In genomic region chr7:27480927-27481626, GRCm38 (mm10) we compare ENCODE assay signal across 8 mouse cellular contexts. TPM values are rescaled to one million over a fixed set of nuclear protein-coding genes. Genes with fewer than 3 reads are reported as not detected.
A peak's percentile ranks its signal among the peaks of the same experiment; 100 is the strongest.
DNase-seq lines count a peak whose midpoint lies in the region; ATAC-seq and TF ChIP-seq lines count a peak whose summit lies in the region.

No protein-coding gene starts in this region.

- peaks cover 11% of the 10 kb centered on the region for H3K4me1 ChIP-seq in embryonic facial prominence, embryonic 12.5 days
- H3K4me1 ChIP-seq in intestine, postnatal 0 days (replicated peaks; ENCODE audit: control insufficient read depth, insufficient read depth, low read length) = 0 out of 2 replicates have a peak, but pooled peaks cover 6% of the 10 kb centered on the region
- peaks cover 14% of the 10 kb centered on the region for H3K4me1 ChIP-seq in neural tube, embryonic 13.5 days (replicated peaks)

- no peak for ATAC-seq in embryonic facial prominence, embryonic 12.5 days (ENCODE audit: insufficient number of reproducible peaks, insufficient read depth, low FRiP score, low TSS enrichment)
- peak; percentile 21; the same call in 1 of the 2 replicates for ATAC-seq in intestine, postnatal 0 days
- ATAC-seq in neural tube, embryonic 13.5 days (ENCODE audit: low read depth) = peak; percentile 13; the same call in 1 of the 2 replicates

- WGBS in embryonic facial prominence, embryonic 12.5 days = 10% methylated on average over 11 of the region's 11 CpGs
- WGBS in intestine, postnatal 0 days = 3% methylated on average over 10 of the region's 11 CpGs
- 14% methylated on average over 11 of the region's 11 CpGs for WGBS in neural tube, embryonic 13.5 days

- H3K4me2 ChIP-seq in embryonic facial prominence, embryonic 12.5 days (replicated peaks) = peak overlapping the region; percentile 56
- peak overlapping the region; percentile 66 for H3K4me2 ChIP-seq in intestine, postnatal 0 days (replicated peaks; ENCODE audit: low read depth)
- peak overlapping the region; percentile 61 for H3K4me2 ChIP-seq in neural tube, embryonic 13.5 days

- intact Hi-C loops in left cerebral cortex, postnatal 10 days (cut with DNase I) = no loop called here

- no peaks in the 10 kb centered on the region for H3K27me3 ChIP-seq in embryonic facial prominence, embryonic 12.5 days
- H3K27me3 ChIP-seq in intestine, postnatal 0 days (replicated peaks; ENCODE audit: control insufficient read depth, insufficient read depth, low read length) = no peaks in the 10 kb centered on the region
- 0 out of 2 replicates have a peak, but pooled peaks cover 4% of the 10 kb centered on the region for H3K27me3 ChIP-seq in neural tube, embryonic 13.5 days

- H3K4me3 ChIP-seq in layer of hippocampus, adult 2 months = peak overlapping the region; percentile 56
- H3K4me3 ChIP-seq in embryonic facial prominence, embryonic 12.5 days = peak overlapping the region; percentile 35
- H3K4me3 ChIP-seq in intestine, postnatal 0 days (ENCODE audit: low read depth, low read length) = peak overlapping the region; percentile 39
- H3K4me3 ChIP-seq in neural tube, embryonic 13.5 days = peak overlapping the region; percentile 30

- H3K9me3 ChIP-seq in embryonic facial prominence, embryonic 12.5 days = no peaks in the 10 kb centered on the region
- no peaks in the 10 kb centered on the region for H3K9me3 ChIP-seq in intestine, postnatal 0 days (ENCODE audit: control insufficient read depth)
- no peaks in the 10 kb centered on the region for H3K9me3 ChIP-seq in neural tube, embryonic 13.5 days

- DNase-seq in layer of hippocampus, adult 2 months (ENCODE audit: low spot score in 2 of 2) = no peak
- no peak for DNase-seq in layer of hippocampus, postnatal 36 days
- no peak for DNase-seq in left cerebral cortex, postnatal 10 days (ENCODE audit: extremely low spot score in 1 of 2, low spot score in 2 of 2)
- DNase-seq in cerebellum, postnatal 4 days (ENCODE audit: low spot score in 2 of 2) = no peak
- no peak for DNase-seq in frontal cortex, postnatal 10 days (ENCODE audit: low spot score in 2 of 2)

- TF ChIP-seq CTCF in layer of hippocampus, adult 2 months (conservative IDR thresholded peaks at IDR 0.05) = no peak
- no peak for TF ChIP-seq CTCF in intestine, postnatal 0 days (IDR thresholded peaks at IDR 0.05; ENCODE audit: low read depth)

- peak overlapping the region; percentile 40 for H3K9ac ChIP-seq in embryonic facial prominence, embryonic 12.5 days
- H3K9ac ChIP-seq in intestine, postnatal 0 days (ENCODE audit: low read depth, low read length) = peak overlapping the region; percentile 45
- peak overlapping the region; percentile 63 for H3K9ac ChIP-seq in neural tube, embryonic 13.5 days

- peak overlapping the region; percentile 78 for H3K27ac ChIP-seq in layer of hippocampus, adult 2 months
- H3K27ac ChIP-seq in embryonic facial prominence, embryonic 12.5 days = peak overlapping the region; percentile 85
- H3K27ac ChIP-seq in intestine, postnatal 0 days (ENCODE audit: low read depth, low read length) = peak overlapping the region; percentile 83
- H3K27ac ChIP-seq in neural tube, embryonic 13.5 days (replicated peaks) = peak overlapping the region; percentile 43

- peaks cover 19% of the 10 kb centered on the region for H3K36me3 ChIP-seq in embryonic facial prominence, embryonic 12.5 days
- peaks cover 22% of the 10 kb centered on the region for H3K36me3 ChIP-seq in intestine, postnatal 0 days (ENCODE audit: control insufficient read depth, insufficient read depth)
- peaks cover 9% of the 10 kb centered on the region for H3K36me3 ChIP-seq in neural tube, embryonic 13.5 days

RNA-seq across cellular contexts. Expression of gene Sertad1, which starts 5.6 kb away (rescaled TPM):
- total RNA-seq in layer of hippocampus, adult 2 months (2021) = 10 to 100 TPM in 1 of 2 experiments, 1 to 10 TPM in 1; 6.3 to 10.8 TPM
- 1 to 10 TPM; 6.4 to 7.0 TPM for total RNA-seq in layer of hippocampus, postnatal 36 days (2021)
- 31.1 and 32.0 TPM in 2 replicates for polyA plus RNA-seq in embryonic facial prominence, embryonic 12.5 days (2016; fragmentation: Nextera tagmentation; extraction: Ambion mirVana)
- 42.7 and 43.1 TPM in 2 replicates for polyA plus RNA-seq in intestine, postnatal 0 days (2015; fragmentation: Nextera tagmentation; extraction: Ambion mirVana)
- polyA plus RNA-seq in neural tube, embryonic 13.5 days (2015; fragmentation: Nextera tagmentation; extraction: Ambion mirVana) = 12.3 and 14.1 TPM in 2 replicates
- total RNA-seq in left cerebral cortex, postnatal 10 days (2021) = 1 to 10 TPM; 6.0 to 7.0 TPM

RNA-seq across cellular contexts. Expression of gene Sertad3, which starts 7.5 kb away (rescaled TPM):
- 1 to 10 TPM; 3.3 to 3.8 TPM for total RNA-seq in layer of hippocampus, adult 2 months (2021)
- total RNA-seq in layer of hippocampus, postnatal 36 days (2021) = 1 to 10 TPM; 2.7 to 4.0 TPM
- polyA plus RNA-seq in embryonic facial prominence, embryonic 12.5 days (2016; fragmentation: Nextera tagmentation; extraction: Ambion mirVana) = 29.9 and 33.1 TPM in 2 replicates
- 22.8 and 24.0 TPM in 2 replicates for polyA plus RNA-seq in intestine, postnatal 0 days (2015; fragmentation: Nextera tagmentation; extraction: Ambion mirVana)
- polyA plus RNA-seq in neural tube, embryonic 13.5 days (2015; fragmentation: Nextera tagmentation; extraction: Ambion mirVana) = 16.7 and 16.8 TPM in 2 replicates
- total RNA-seq in left cerebral cortex, postnatal 10 days (2021) = 1 to 10 TPM; 2.5 to 3.2 TPM

RNA-seq across cellular contexts. Expression of gene Prx, which starts 18.0 kb away (rescaled TPM):
- total RNA-seq in layer of hippocampus, adult 2 months (2021) = under 1 TPM; 0.38 to 0.39 TPM
- total RNA-seq in layer of hippocampus, postnatal 36 days (2021) = under 1 TPM; 0.15 to 0.40 TPM
- polyA plus RNA-seq in embryonic facial prominence, embryonic 12.5 days (2016; fragmentation: Nextera tagmentation; extraction: Ambion mirVana) = 5.6 and 6.2 TPM in 2 replicates
- 1.3 and 1.4 TPM in 2 replicates for polyA plus RNA-seq in intestine, postnatal 0 days (2015; fragmentation: Nextera tagmentation; extraction: Ambion mirVana)
- 1.9 TPM in 2 replicates for polyA plus RNA-seq in neural tube, embryonic 13.5 days (2015; fragmentation: Nextera tagmentation; extraction: Ambion mirVana)
- total RNA-seq in left cerebral cortex, postnatal 10 days (2021) = 1 to 10 TPM; 1.4 TPM

RNA-seq across cellular contexts. Expression of gene Blvrb, which starts 33.3 kb away (rescaled TPM):
- 10 to 100 TPM; 17.5 to 18.1 TPM for total RNA-seq in layer of hippocampus, adult 2 months (2021)
- total RNA-seq in layer of hippocampus, postnatal 36 days (2021) = 10 to 100 TPM; 16.0 to 20.0 TPM
- polyA plus RNA-seq in embryonic facial prominence, embryonic 12.5 days (2016; fragmentation: Nextera tagmentation; extraction: Ambion mirVana) = 34.5 and 36.8 TPM in 2 replicates
- 60.4 and 67.3 TPM in 2 replicates for polyA plus RNA-seq in intestine, postnatal 0 days (2015; fragmentation: Nextera tagmentation; extraction: Ambion mirVana)
- 21.3 and 23.3 TPM in 2 replicates for polyA plus RNA-seq in neural tube, embryonic 13.5 days (2015; fragmentation: Nextera tagmentation; extraction: Ambion mirVana)
- 10 to 100 TPM; 11.8 to 12.7 TPM for total RNA-seq in left cerebral cortex, postnatal 10 days (2021)

RNA-seq across cellular contexts. Expression of gene Sptbn4, which starts 33.6 kb away (rescaled TPM):
- total RNA-seq in layer of hippocampus, adult 2 months (2021) = 100 to 1,000 TPM; 147 TPM
- 100 to 1,000 TPM; 132 to 146 TPM for total RNA-seq in layer of hippocampus, postnatal 36 days (2021)
- polyA plus RNA-seq in embryonic facial prominence, embryonic 12.5 days (2016; fragmentation: Nextera tagmentation; extraction: Ambion mirVana) = 0.27 and 0.51 TPM in 2 replicates
- polyA plus RNA-seq in intestine, postnatal 0 days (2015; fragmentation: Nextera tagmentation; extraction: Ambion mirVana) = 0.17 and 0.26 TPM in 2 replicates
- polyA plus RNA-seq in neural tube, embryonic 13.5 days (2015; fragmentation: Nextera tagmentation; extraction: Ambion mirVana) = 1.7 and 2.8 TPM in 2 replicates
- 10 to 100 TPM; 89.7 to 99.2 TPM for total RNA-seq in left cerebral cortex, postnatal 10 days (2021)
